Mouse (Mus musculus): ENCODE data around the gene Syn3. TPM values are rescaled to one million over a fixed set of nuclear protein-coding genes. Genes with fewer than 3 reads are reported as not detected.

The Syn3 gene
- polyA plus RNA-seq, 1 experiment from 2014 or later = 4.4 TPM

GRCm38 (mm10) chr10:86406952-86407351, 91.7 kb downstream of the Syn3 start:
- Histone ChIP-seq H3K4me2 (no peak overlapping the region), H3K36me3 (ENCODE audit: control insufficient read depth, insufficient read depth, low read length) (no peaks in the 10 kb centered on the region), H3K9ac (ENCODE audit: low read length) (no peak overlapping the region), H3K4me3 (ENCODE audit: low read depth, low read length) (no peak overlapping the region), H3K4me1 (ENCODE audit: control insufficient read depth, insufficient read depth, low read length) (no peaks in the 10 kb centered on the region), H3K27me3 (ENCODE audit: control insufficient read depth, insufficient read depth, low read length) (no peaks in the 10 kb centered on the region), H3K9me3 (ENCODE audit: control insufficient read depth, low read length) (no peaks in the 10 kb centered on the region), H3K27ac (ENCODE audit: low read depth, low read length) (no peak overlapping the region)
- ATAC-seq (ENCODE audit: low FRiP score) = no peak
- DNase-seq (ENCODE audit: low spot score, missing footprints) = no peak
- WGBS = 77% methylated on average over 4 of the region's 4 CpGs

- Histone ChIP-seq H3K36me3 (ENCODE audit: control insufficient read depth, insufficient read depth, low read length) (no peaks in the 10 kb centered on the region), H3K4me3 (ENCODE audit: low read depth, low read length) (no peak overlapping the region), H3K9me3 (ENCODE audit: control insufficient read depth, low read length) (no peaks in the 10 kb centered on the region; the same call in 1 of the 2 replicates), H3K27ac (ENCODE audit: low read depth, low read length) (no peak overlapping the region), H3K4me1 (ENCODE audit: control insufficient read depth, insufficient read depth, low read length) (no peaks in the 10 kb centered on the region), H3K27me3 (ENCODE audit: control insufficient read depth, insufficient read depth, low read length) (no peaks in the 10 kb centered on the region), H3K9ac (ENCODE audit: low read length) (no peak overlapping the region), H3K4me2 (no peak overlapping the region)
- ATAC-seq (ENCODE audit: low FRiP score) (no peak), DNase-seq (ENCODE audit: low spot score, missing footprints) (no peak)
- WGBS = 67% methylated on average over 2 of the region's 2 CpGs
These were observed 100.4 kb downstream of the Syn3 start for GRCm38 (mm10) chr10:86398347-86398720.

- Histone ChIP-seq H3K4me1 (ENCODE audit: control insufficient read depth, insufficient read depth, low read length) (no peaks in the 10 kb centered on the region), H3K36me3 (ENCODE audit: control insufficient read depth, insufficient read depth, low read length) (no peaks in the 10 kb centered on the region), H3K9ac (ENCODE audit: low read length) (no peak overlapping the region), H3K27me3 (ENCODE audit: control insufficient read depth, insufficient read depth, low read length) (no peaks in the 10 kb centered on the region), H3K4me2 (no peak overlapping the region), H3K27ac (ENCODE audit: low read depth, low read length) (no peak overlapping the region), H3K4me3 (ENCODE audit: low read depth, low read length) (no peak overlapping the region), H3K9me3 (ENCODE audit: control insufficient read depth, low read length) (no peaks in the 10 kb centered on the region; the same call in 1 of the 2 replicates)
- WGBS = 83% methylated on average over 4 of the region's 4 CpGs
- no peak for DNase-seq (ENCODE audit: low spot score, missing footprints)
- no peak for ATAC-seq (ENCODE audit: low FRiP score)
These were observed 100.9 kb downstream of the Syn3 start for GRCm38 (mm10) chr10:86397577-86398346.

GRCm38 (mm10) chr10:86392399-86392798, 106.3 kb downstream of the Syn3 start:
- no peaks in the 10 kb centered on the region for H3K27me3 ChIP-seq (ENCODE audit: control insufficient read depth, insufficient read depth, low read length)

GRCm38 (mm10) chr10:86389913-86390312, 108.8 kb downstream of the Syn3 start:
- WGBS = 42% methylated on average over 2 of the region's 2 CpGs
- Histone ChIP-seq H3K9ac (ENCODE audit: low read length) (no peak overlapping the region), H3K27me3 (ENCODE audit: control insufficient read depth, insufficient read depth, low read length) (no peaks in the 10 kb centered on the region), H3K36me3 (ENCODE audit: control insufficient read depth, insufficient read depth, low read length) (no peaks in the 10 kb centered on the region), H3K4me3 (ENCODE audit: low read depth, low read length) (no peak overlapping the region), H3K27ac (ENCODE audit: low read depth, low read length) (no peak overlapping the region), H3K9me3 (ENCODE audit: control insufficient read depth, low read length) (no peaks in the 10 kb centered on the region; the same call in 1 of the 2 replicates), H3K4me1 (ENCODE audit: control insufficient read depth, insufficient read depth, low read length) (peaks cover 3% of the 10 kb centered on the region; the same call in 1 of the 2 replicates), H3K4me2 (no peak overlapping the region)
- peak; percentile 44; the same call in 1 of the 2 replicates for ATAC-seq (ENCODE audit: low FRiP score)
- DNase-seq (ENCODE audit: low spot score, missing footprints) = no peak

More at GRCm38 (mm10) chr10:86392399-86392798, 106.3 kb downstream of the Syn3 start:
- Histone ChIP-seq H3K36me3 (ENCODE audit: control insufficient read depth, insufficient read depth, low read length) (no peaks in the 10 kb centered on the region), H3K4me3 (ENCODE audit: low read depth, low read length) (no peak overlapping the region), H3K4me2 (no peak overlapping the region), H3K4me1 (ENCODE audit: control insufficient read depth, insufficient read depth, low read length) (peaks cover 3% of the 10 kb centered on the region; the same call in 1 of the 2 replicates), H3K9me3 (ENCODE audit: control insufficient read depth, low read length) (no peaks in the 10 kb centered on the region; the same call in 1 of the 2 replicates), H3K9ac (ENCODE audit: low read length) (no peak overlapping the region), H3K27ac (ENCODE audit: low read depth, low read length) (no peak overlapping the region)
- WGBS = 90% methylated on average over 3 of the region's 3 CpGs
- ATAC-seq (ENCODE audit: low FRiP score) = no peak
- DNase-seq (ENCODE audit: low spot score, missing footprints) = no peak

GRCm38 (mm10) chr10:86389357-86389756, 109.3 kb downstream of the Syn3 start:
- no peak for ATAC-seq (ENCODE audit: low FRiP score)
- Histone ChIP-seq H3K4me3 (ENCODE audit: low read depth, low read length) (no peak overlapping the region), H3K4me2 (no peak overlapping the region), H3K27ac (ENCODE audit: low read depth, low read length) (no peak overlapping the region), H3K4me1 (ENCODE audit: control insufficient read depth, insufficient read depth, low read length) (peaks cover 3% of the 10 kb centered on the region; the same call in 1 of the 2 replicates), H3K27me3 (ENCODE audit: control insufficient read depth, insufficient read depth, low read length) (no peaks in the 10 kb centered on the region), H3K9me3 (ENCODE audit: control insufficient read depth, low read length) (no peaks in the 10 kb centered on the region), H3K9ac (ENCODE audit: low read length) (no peak overlapping the region), H3K36me3 (ENCODE audit: control insufficient read depth, insufficient read depth, low read length) (no peaks in the 10 kb centered on the region)
- WGBS = 83% methylated on average over 3 of the region's 3 CpGs
- no peak for DNase-seq (ENCODE audit: low spot score, missing footprints)

GRCm38 (mm10) chr10:86388803-86389202, 109.9 kb downstream of the Syn3 start:
- no peak overlapping the region for H3K27ac ChIP-seq (ENCODE audit: low read depth, low read length)
- H3K9ac ChIP-seq (ENCODE audit: low read length) = no peak overlapping the region
- no peak overlapping the region for H3K4me2 ChIP-seq
- H3K27me3 ChIP-seq (ENCODE audit: control insufficient read depth, insufficient read depth, low read length) = no peaks in the 10 kb centered on the region
- DNase-seq (ENCODE audit: low spot score, missing footprints) (no peak), ATAC-seq (ENCODE audit: low FRiP score) (no peak)
- no peaks in the 10 kb centered on the region for H3K36me3 ChIP-seq (ENCODE audit: control insufficient read depth, insufficient read depth, low read length)
- no peaks in the 10 kb centered on the region for H3K9me3 ChIP-seq (ENCODE audit: control insufficient read depth, low read length)
- H3K4me1 ChIP-seq (ENCODE audit: control insufficient read depth, insufficient read depth, low read length) = peaks cover 3% of the 10 kb centered on the region; the same call in 1 of the 2 replicates
- H3K4me3 ChIP-seq (ENCODE audit: low read depth, low read length) = no peak overlapping the region
- WGBS = 74% methylated on average over 6 of the region's 6 CpGs

GRCm38 (mm10) chr10:86387821-86388440, 110.8 kb downstream of the Syn3 start:
- no peaks in the 10 kb centered on the region for H3K9me3 ChIP-seq (ENCODE audit: control insufficient read depth, low read length)
- 78% methylated on average over 5 of the region's 5 CpGs for WGBS
- no peaks in the 10 kb centered on the region for H3K27me3 ChIP-seq (ENCODE audit: control insufficient read depth, insufficient read depth, low read length)
- no peak overlapping the region for H3K27ac ChIP-seq (ENCODE audit: low read depth, low read length)
- ATAC-seq (ENCODE audit: low FRiP score) (no peak), DNase-seq (ENCODE audit: low spot score, missing footprints) (no peak)
- no peak overlapping the region for H3K4me2 ChIP-seq
- H3K36me3 ChIP-seq (ENCODE audit: control insufficient read depth, insufficient read depth, low read length) = no peaks in the 10 kb centered on the region
- no peak overlapping the region for H3K9ac ChIP-seq (ENCODE audit: low read length)
- no peak overlapping the region for H3K4me3 ChIP-seq (ENCODE audit: low read depth, low read length)
- H3K4me1 ChIP-seq (ENCODE audit: control insufficient read depth, insufficient read depth, low read length) = peaks cover 3% of the 10 kb centered on the region; the same call in 1 of the 2 replicates

- peak; percentile 68 for DNase-seq (ENCODE audit: low spot score, missing footprints)
- WGBS = 89% methylated on average over 4 of the region's 4 CpGs
- no peak for ATAC-seq (ENCODE audit: low FRiP score)
- no peak overlapping the region for H3K27ac ChIP-seq (ENCODE audit: low read depth, low read length)
- peaks cover 3% of the 10 kb centered on the region; the same call in 1 of the 2 replicates for H3K4me1 ChIP-seq (ENCODE audit: control insufficient read depth, insufficient read depth, low read length)
- no peaks in the 10 kb centered on the region for H3K9me3 ChIP-seq (ENCODE audit: control insufficient read depth, low read length)
- no peaks in the 10 kb centered on the region for H3K36me3 ChIP-seq (ENCODE audit: control insufficient read depth, insufficient read depth, low read length)
- no peak overlapping the region for H3K4me2 ChIP-seq
- H3K4me3 ChIP-seq (ENCODE audit: low read depth, low read length) = no peak overlapping the region
- H3K27me3 ChIP-seq (ENCODE audit: control insufficient read depth, insufficient read depth, low read length) = no peaks in the 10 kb centered on the region
- no peak overlapping the region for H3K9ac ChIP-seq (ENCODE audit: low read length)
These were observed 112.5 kb downstream of the Syn3 start for GRCm38 (mm10) chr10:86386232-86386631.

All from midbrain, embryonic 11.5 days (tissue).